ENCODE assay signal across 51 mouse cellular contexts in genomic region chrX:11280741-11281140, GRCm38 (mm10). TPM values are rescaled to one million over a fixed set of nuclear protein-coding genes. Genes with fewer than 3 reads are reported as not detected.
"Had no signal": no experiment of that assay in that cellular context is flagged by ENCODE, and none has a peak within 500 bp of the region (broad histone marks: within the 10 kb centered on the region; RNA-seq: fewer than 3 reads in every experiment).

No protein-coding gene starts in this region.

- DNase-seq: heart, postnatal 10 days; heart, postnatal 14 days; heart, postnatal 36 days; heart, postnatal 4 days; kidney, adult 11 months; kidney, adult 18-20 months; kidney, adult 2 months; kidney, adult 8-10 months; kidney, adult 9 months; kidney, postnatal 10 days; kidney, postnatal 14 days; kidney, postnatal 25 days; kidney, postnatal 36 days; kidney, postnatal 4 days; layer of hippocampus, adult 9-11 months; layer of hippocampus, postnatal 36 days had no signal

- ATAC-seq: hindbrain, embryonic 16.5 days; hindbrain, postnatal 0 days; inflammation-experienced regulatory T-cells, adult 6 months; intestine, embryonic 15.5 days; intestine, embryonic 16.5 days; intestine, postnatal 0 days had no signal

RNA-seq across cellular contexts. Expression of gene H2al1a, which starts 18.3 kb away (rescaled TPM):
- total RNA-seq: heart, postnatal 10 days; heart, postnatal 14 days; heart, postnatal 25 days; heart, postnatal 36 days; heart, postnatal 4 days; hematopoietic stem cell, adult 5-6 weeks; hindbrain, postnatal 0 days; layer of hippocampus, adult 18-20 months; layer of hippocampus, adult 2 months; layer of hippocampus, adult 8-10 months; layer of hippocampus, postnatal 10 days; layer of hippocampus, postnatal 14 days; layer of hippocampus, postnatal 25 days; layer of hippocampus, postnatal 36 days; left cerebral cortex, adult 18-20 months had no signal
- polyA plus RNA-seq: heart, embryonic 10.5 days; heart, embryonic 11.5 days; heart, embryonic 12.5 days; heart, embryonic 13.5 days; heart, embryonic 14.5 days; heart, embryonic 15.5 days; heart, embryonic 16.5 days; heart, postnatal 0 days; hindbrain, embryonic 10.5 days; hindbrain, embryonic 11.5 days; hindbrain, embryonic 12.5 days; hindbrain, embryonic 13.5 days; hindbrain, embryonic 14.5 days; hindbrain, embryonic 15.5 days; hindbrain, embryonic 16.5 days; hindbrain, postnatal 0 days; inflammation-experienced regulatory T-cells, adult 6 months; intestine, embryonic 14.5 days; intestine, embryonic 15.5 days; intestine, embryonic 16.5 days; intestine, postnatal 0 days; kidney, adult 2 months; kidney, embryonic 14.5 days; kidney, embryonic 15.5 days; kidney, embryonic 16.5 days; kidney, postnatal 0 days; large intestine, adult 2 months had no signal

RNA-seq across cellular contexts. Expression of gene H2al1b, which starts 21.5 kb away (rescaled TPM):
- total RNA-seq: heart, postnatal 10 days; heart, postnatal 14 days; heart, postnatal 25 days; heart, postnatal 36 days; heart, postnatal 4 days; hematopoietic stem cell, adult 5-6 weeks; hindbrain, postnatal 0 days; layer of hippocampus, adult 18-20 months; layer of hippocampus, adult 2 months; layer of hippocampus, adult 8-10 months; layer of hippocampus, postnatal 10 days; layer of hippocampus, postnatal 14 days; layer of hippocampus, postnatal 25 days; layer of hippocampus, postnatal 36 days; left cerebral cortex, adult 18-20 months had no signal
- polyA plus RNA-seq: heart, embryonic 10.5 days; heart, embryonic 11.5 days; heart, embryonic 12.5 days; heart, embryonic 13.5 days; heart, embryonic 14.5 days; heart, embryonic 15.5 days; heart, embryonic 16.5 days; heart, postnatal 0 days; hindbrain, embryonic 10.5 days; hindbrain, embryonic 11.5 days; hindbrain, embryonic 12.5 days; hindbrain, embryonic 13.5 days; hindbrain, embryonic 14.5 days; hindbrain, embryonic 15.5 days; hindbrain, embryonic 16.5 days; hindbrain, postnatal 0 days; inflammation-experienced regulatory T-cells, adult 6 months; intestine, embryonic 14.5 days; intestine, embryonic 15.5 days; intestine, embryonic 16.5 days; intestine, postnatal 0 days; kidney, adult 2 months; kidney, embryonic 14.5 days; kidney, embryonic 15.5 days; kidney, embryonic 16.5 days; kidney, postnatal 0 days; large intestine, adult 2 months had no signal

RNA-seq across cellular contexts. Expression of gene H2al1c, which starts 24.7 kb away (rescaled TPM):
- total RNA-seq: heart, postnatal 10 days; heart, postnatal 14 days; heart, postnatal 25 days; heart, postnatal 36 days; heart, postnatal 4 days; hematopoietic stem cell, adult 5-6 weeks; hindbrain, postnatal 0 days; layer of hippocampus, adult 18-20 months; layer of hippocampus, adult 2 months; layer of hippocampus, adult 8-10 months; layer of hippocampus, postnatal 10 days; layer of hippocampus, postnatal 14 days; layer of hippocampus, postnatal 25 days; layer of hippocampus, postnatal 36 days; left cerebral cortex, adult 18-20 months had no signal
- polyA plus RNA-seq: heart, embryonic 10.5 days; heart, embryonic 11.5 days; heart, embryonic 12.5 days; heart, embryonic 13.5 days; heart, embryonic 14.5 days; heart, embryonic 15.5 days; heart, embryonic 16.5 days; heart, postnatal 0 days; hindbrain, embryonic 10.5 days; hindbrain, embryonic 11.5 days; hindbrain, embryonic 12.5 days; hindbrain, embryonic 13.5 days; hindbrain, embryonic 14.5 days; hindbrain, embryonic 15.5 days; hindbrain, embryonic 16.5 days; hindbrain, postnatal 0 days; inflammation-experienced regulatory T-cells, adult 6 months; intestine, embryonic 14.5 days; intestine, embryonic 15.5 days; intestine, embryonic 16.5 days; intestine, postnatal 0 days; kidney, adult 2 months; kidney, embryonic 14.5 days; kidney, embryonic 15.5 days; kidney, embryonic 16.5 days; kidney, postnatal 0 days; large intestine, adult 2 months had no signal

RNA-seq across cellular contexts. Expression of gene H2al1d, which starts 27.9 kb away (rescaled TPM):
- total RNA-seq: heart, postnatal 10 days; heart, postnatal 14 days; heart, postnatal 25 days; heart, postnatal 36 days; heart, postnatal 4 days; hematopoietic stem cell, adult 5-6 weeks; hindbrain, postnatal 0 days; layer of hippocampus, adult 18-20 months; layer of hippocampus, adult 2 months; layer of hippocampus, adult 8-10 months; layer of hippocampus, postnatal 10 days; layer of hippocampus, postnatal 14 days; layer of hippocampus, postnatal 25 days; layer of hippocampus, postnatal 36 days; left cerebral cortex, adult 18-20 months had no signal
- polyA plus RNA-seq: heart, embryonic 10.5 days; heart, embryonic 11.5 days; heart, embryonic 12.5 days; heart, embryonic 13.5 days; heart, embryonic 14.5 days; heart, embryonic 15.5 days; heart, embryonic 16.5 days; heart, postnatal 0 days; hindbrain, embryonic 10.5 days; hindbrain, embryonic 11.5 days; hindbrain, embryonic 12.5 days; hindbrain, embryonic 13.5 days; hindbrain, embryonic 14.5 days; hindbrain, embryonic 15.5 days; hindbrain, embryonic 16.5 days; hindbrain, postnatal 0 days; inflammation-experienced regulatory T-cells, adult 6 months; intestine, embryonic 14.5 days; intestine, embryonic 15.5 days; intestine, embryonic 16.5 days; intestine, postnatal 0 days; kidney, adult 2 months; kidney, embryonic 14.5 days; kidney, embryonic 15.5 days; kidney, embryonic 16.5 days; kidney, postnatal 0 days; large intestine, adult 2 months had no signal

RNA-seq across cellular contexts. Expression of gene H2al1e, which starts 31.0 kb away (rescaled TPM):
- total RNA-seq: heart, postnatal 10 days; heart, postnatal 14 days; heart, postnatal 25 days; heart, postnatal 36 days; heart, postnatal 4 days; hematopoietic stem cell, adult 5-6 weeks; hindbrain, postnatal 0 days; layer of hippocampus, adult 18-20 months; layer of hippocampus, adult 2 months; layer of hippocampus, adult 8-10 months; layer of hippocampus, postnatal 10 days; layer of hippocampus, postnatal 14 days; layer of hippocampus, postnatal 25 days; layer of hippocampus, postnatal 36 days; left cerebral cortex, adult 18-20 months had no signal
- polyA plus RNA-seq: heart, embryonic 10.5 days; heart, embryonic 11.5 days; heart, embryonic 12.5 days; heart, embryonic 13.5 days; heart, embryonic 14.5 days; heart, embryonic 15.5 days; heart, embryonic 16.5 days; heart, postnatal 0 days; hindbrain, embryonic 10.5 days; hindbrain, embryonic 11.5 days; hindbrain, embryonic 12.5 days; hindbrain, embryonic 13.5 days; hindbrain, embryonic 14.5 days; hindbrain, embryonic 15.5 days; hindbrain, embryonic 16.5 days; hindbrain, postnatal 0 days; inflammation-experienced regulatory T-cells, adult 6 months; intestine, embryonic 14.5 days; intestine, embryonic 15.5 days; intestine, embryonic 16.5 days; intestine, postnatal 0 days; kidney, adult 2 months; kidney, embryonic 14.5 days; kidney, embryonic 15.5 days; kidney, embryonic 16.5 days; kidney, postnatal 0 days; large intestine, adult 2 months had no signal
